Mouse (Mus musculus): ENCODE measurements around the gene Gm37240. TPM values are rescaled to one million over a fixed set of nuclear protein-coding genes. Genes with fewer than 3 reads are reported as not detected.

Gene Gm37240
- polyA plus RNA-seq, 1 experiment from 2014 or later, result 0.11 TPM

- Histone ChIP-seq H3K36me3 (ENCODE audit: control insufficient read depth, insufficient read depth, low read length) (no peaks in the 10 kb centered on the region), H3K9ac (replicated peaks; ENCODE audit: low read length) (no peak overlapping the region), H3K4me3 (replicated peaks; ENCODE audit: low read depth, low read length) (no peak overlapping the region), H3K27me3 (ENCODE audit: control insufficient read depth, insufficient read depth, low read length) (no peaks in the 10 kb centered on the region), H3K27ac (replicated peaks; ENCODE audit: low read depth, low read length) (no peak overlapping the region), H3K4me1 (ENCODE audit: control insufficient read depth, insufficient read depth, low read length) (0 out of 2 replicates have a peak, but pooled peaks cover 5% of the 10 kb centered on the region), H3K4me2 (ENCODE audit: low read length) (no peak overlapping the region), H3K9me3 (ENCODE audit: control insufficient read depth, low read length) (no peaks in the 10 kb centered on the region)
- DNase-seq, result no peak
- 72% methylated on average over 1 of the region's 1 CpGs for WGBS
- no peak for ATAC-seq (ENCODE audit: low FRiP score, low TSS enrichment)
Measured at GRCm38 (mm10) chr3:85052196-85052595, 835.1 kb downstream of the Gm37240 start.

GRCm38 (mm10) chr3:85048569-85048968, 838.7 kb downstream of the Gm37240 start:
- Histone ChIP-seq H3K27me3 (ENCODE audit: control insufficient read depth, insufficient read depth, low read length) (no peaks in the 10 kb centered on the region), H3K27ac (replicated peaks; ENCODE audit: low read depth, low read length) (no peak overlapping the region), H3K4me1 (ENCODE audit: control insufficient read depth, insufficient read depth, low read length) (0 out of 2 replicates have a peak, but pooled peaks cover 5% of the 10 kb centered on the region), H3K4me2 (ENCODE audit: low read length) (no peak overlapping the region), H3K9me3 (ENCODE audit: control insufficient read depth, low read length) (no peaks in the 10 kb centered on the region), H3K9ac (replicated peaks; ENCODE audit: low read length) (no peak overlapping the region), H3K4me3 (replicated peaks; ENCODE audit: low read depth, low read length) (no peak overlapping the region), H3K36me3 (ENCODE audit: control insufficient read depth, insufficient read depth, low read length) (no peaks in the 10 kb centered on the region)
- DNase-seq (no peak), ATAC-seq (ENCODE audit: low FRiP score, low TSS enrichment) (no peak)
- WGBS, result 96% methylated on average over 5 of the region's 5 CpGs

GRCm38 (mm10) chr3:85043679-85044218, 843.6 kb downstream of the Gm37240 start:
- Histone ChIP-seq H3K4me2 (ENCODE audit: low read length) (no peak overlapping the region), H3K27ac (replicated peaks; ENCODE audit: low read depth, low read length) (no peak overlapping the region), H3K4me1 (ENCODE audit: control insufficient read depth, insufficient read depth, low read length) (no peaks in the 10 kb centered on the region), H3K9me3 (ENCODE audit: control insufficient read depth, low read length) (no peaks in the 10 kb centered on the region), H3K27me3 (ENCODE audit: control insufficient read depth, insufficient read depth, low read length) (no peaks in the 10 kb centered on the region), H3K36me3 (ENCODE audit: control insufficient read depth, insufficient read depth, low read length) (no peaks in the 10 kb centered on the region), H3K9ac (replicated peaks; ENCODE audit: low read length) (no peak overlapping the region), H3K4me3 (replicated peaks; ENCODE audit: low read depth, low read length) (no peak overlapping the region)
- no peak for DNase-seq
- ATAC-seq (ENCODE audit: low FRiP score, low TSS enrichment), result no peak
- WGBS, result 95% methylated on average over 8 of the region's 8 CpGs

- Histone ChIP-seq H3K36me3 (ENCODE audit: control insufficient read depth, insufficient read depth, low read length) (no peaks in the 10 kb centered on the region), H3K27ac (replicated peaks; ENCODE audit: low read depth, low read length) (no peak overlapping the region), H3K9ac (replicated peaks; ENCODE audit: low read length) (no peak overlapping the region), H3K4me2 (ENCODE audit: low read length) (no peak overlapping the region), H3K4me3 (replicated peaks; ENCODE audit: low read depth, low read length) (no peak overlapping the region), H3K4me1 (ENCODE audit: control insufficient read depth, insufficient read depth, low read length) (no peaks in the 10 kb centered on the region), H3K27me3 (ENCODE audit: control insufficient read depth, insufficient read depth, low read length) (no peaks in the 10 kb centered on the region), H3K9me3 (ENCODE audit: control insufficient read depth, low read length) (no peaks in the 10 kb centered on the region)
- DNase-seq, result no peak
- 84% methylated on average over 4 of the region's 4 CpGs for WGBS
- no peak for ATAC-seq (ENCODE audit: low FRiP score, low TSS enrichment)
Measured at GRCm38 (mm10) chr3:85042126-85042525, 845.2 kb downstream of the Gm37240 start.

GRCm38 (mm10) chr3:85029141-85029540, 858.2 kb downstream of the Gm37240 start:
- Histone ChIP-seq H3K4me1 (ENCODE audit: control insufficient read depth, insufficient read depth, low read length) (peaks cover 6% of the 10 kb centered on the region; the same call in 1 of the 2 replicates), H3K9ac (replicated peaks; ENCODE audit: low read length) (no peak overlapping the region), H3K9me3 (ENCODE audit: control insufficient read depth, low read length) (no peaks in the 10 kb centered on the region), H3K36me3 (ENCODE audit: control insufficient read depth, insufficient read depth, low read length) (no peaks in the 10 kb centered on the region), H3K27ac (replicated peaks; ENCODE audit: low read depth, low read length) (no peak overlapping the region), H3K4me2 (ENCODE audit: low read length) (no peak overlapping the region), H3K27me3 (ENCODE audit: control insufficient read depth, insufficient read depth, low read length) (no peaks in the 10 kb centered on the region), H3K4me3 (replicated peaks; ENCODE audit: low read depth, low read length) (no peak overlapping the region)
- DNase-seq (no peak), ATAC-seq (ENCODE audit: low FRiP score, low TSS enrichment) (no peak)
- 90% methylated on average over 1 of the region's 1 CpGs for WGBS

- Histone ChIP-seq H3K9ac (replicated peaks; ENCODE audit: low read length) (no peak overlapping the region), H3K4me3 (replicated peaks; ENCODE audit: low read depth, low read length) (no peak overlapping the region)
- ATAC-seq (ENCODE audit: low FRiP score, low TSS enrichment), result peak; percentile 27; the same call in 1 of the 2 replicates
Measured at GRCm38 (mm10) chr3:85024817-85025705, 862.3 kb downstream of the Gm37240 start.

GRCm38 (mm10) chr3:85024237-85024636, 863.1 kb downstream of the Gm37240 start:
- H3K36me3 ChIP-seq (ENCODE audit: control insufficient read depth, insufficient read depth, low read length), result no peaks in the 10 kb centered on the region
- H3K9me3 ChIP-seq (ENCODE audit: control insufficient read depth, low read length), result no peaks in the 10 kb centered on the region
- no peak overlapping the region for H3K27ac ChIP-seq (replicated peaks; ENCODE audit: low read depth, low read length)
- H3K9ac ChIP-seq (replicated peaks; ENCODE audit: low read length), result no peak overlapping the region
- no peaks in the 10 kb centered on the region for H3K27me3 ChIP-seq (ENCODE audit: control insufficient read depth, insufficient read depth, low read length)
- no peak overlapping the region for H3K4me3 ChIP-seq (replicated peaks; ENCODE audit: low read depth, low read length)
- H3K4me1 ChIP-seq (ENCODE audit: control insufficient read depth, insufficient read depth, low read length), result peaks cover 6% of the 10 kb centered on the region; the same call in 1 of the 2 replicates
- H3K4me2 ChIP-seq (ENCODE audit: low read length), result no peak overlapping the region
- ATAC-seq (ENCODE audit: low FRiP score, low TSS enrichment), result no peak
- 76% methylated on average over 2 of the region's 2 CpGs for WGBS
- no peak for DNase-seq

More at GRCm38 (mm10) chr3:85024817-85025705, 862.3 kb downstream of the Gm37240 start:
- 22% methylated on average over 6 of the region's 6 CpGs for WGBS
- Histone ChIP-seq H3K4me1 (ENCODE audit: control insufficient read depth, insufficient read depth, low read length) (peaks cover 6% of the 10 kb centered on the region; the same call in 1 of the 2 replicates), H3K27ac (replicated peaks; ENCODE audit: low read depth, low read length) (0 out of 2 replicates have a peak overlapping the region, but pooled peaks have one; percentile 13), H3K4me2 (ENCODE audit: low read length) (no peak overlapping the region), H3K9me3 (ENCODE audit: control insufficient read depth, low read length) (no peaks in the 10 kb centered on the region), H3K36me3 (ENCODE audit: control insufficient read depth, insufficient read depth, low read length) (no peaks in the 10 kb centered on the region), H3K27me3 (ENCODE audit: control insufficient read depth, insufficient read depth, low read length) (no peaks in the 10 kb centered on the region)
- peak; percentile 39 for DNase-seq

- 87% methylated on average over 11 of the region's 11 CpGs for WGBS
Measured at GRCm38 (mm10) chr3:85022800-85023199, 864.5 kb downstream of the Gm37240 start.

More at GRCm38 (mm10) chr3:85022800-85023199, 864.5 kb downstream of the Gm37240 start:
- H3K4me2 ChIP-seq (ENCODE audit: low read length), result no peak overlapping the region
- no peaks in the 10 kb centered on the region for H3K27me3 ChIP-seq (ENCODE audit: control insufficient read depth, insufficient read depth, low read length)
- H3K4me1 ChIP-seq (ENCODE audit: control insufficient read depth, insufficient read depth, low read length), result peaks cover 6% of the 10 kb centered on the region; the same call in 1 of the 2 replicates
- no peak overlapping the region for H3K4me3 ChIP-seq (replicated peaks; ENCODE audit: low read depth, low read length)
- no peaks in the 10 kb centered on the region for H3K36me3 ChIP-seq (ENCODE audit: control insufficient read depth, insufficient read depth, low read length)
- H3K9ac ChIP-seq (replicated peaks; ENCODE audit: low read length), result no peak overlapping the region
- no peaks in the 10 kb centered on the region for H3K9me3 ChIP-seq (ENCODE audit: control insufficient read depth, low read length)
- H3K27ac ChIP-seq (replicated peaks; ENCODE audit: low read depth, low read length), result no peak overlapping the region
- no peak for DNase-seq
- no peak for ATAC-seq (ENCODE audit: low FRiP score, low TSS enrichment)

All from midbrain, embryonic 14.5 days (tissue).